In the genomic region with DNA sequence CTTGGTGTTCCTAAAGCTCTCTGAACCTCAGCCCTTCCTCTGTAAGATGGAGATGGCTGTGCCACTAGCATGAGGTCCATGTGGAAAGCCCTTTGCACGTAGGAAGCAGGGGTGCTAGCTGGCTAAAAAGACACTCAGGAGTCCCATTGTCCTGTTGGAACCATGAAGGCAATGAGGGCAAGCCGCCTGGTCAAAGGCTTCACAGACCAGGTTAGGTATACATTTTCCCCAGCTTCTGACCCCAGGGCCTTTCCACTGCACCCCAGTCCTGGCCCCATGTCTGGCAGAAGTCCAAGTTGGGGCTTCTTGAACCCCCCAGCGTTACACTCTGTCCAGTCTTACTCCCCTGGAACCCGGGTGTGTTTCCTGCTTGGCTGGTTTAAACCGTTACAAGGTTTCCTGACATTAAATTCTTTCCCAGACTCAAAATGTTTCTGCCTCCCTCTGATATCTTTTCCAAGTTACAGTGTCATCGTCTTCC, we compare ENCODE assay signal across 9 mouse cellular contexts. TPM values are rescaled to one million over a fixed set of nuclear protein-coding genes. Genes with fewer than 3 reads are reported as not detected.
A peak's percentile ranks its signal among the peaks of the same experiment; 100 is the strongest.
DNase-seq lines count a peak whose midpoint lies in the region; ATAC-seq lines count a peak whose summit lies in the region.
"Had no signal": no experiment of that assay in that cellular context is flagged by ENCODE, and none has a peak within 500 bp of the region (broad histone marks: within the 10 kb centered on the region; RNA-seq: fewer than 3 reads in every experiment).

No protein-coding gene starts in this region.

- no peaks in the 10 kb centered on the region for H3K9me3 ChIP-seq in neural tube, embryonic 11.5 days (ENCODE audit: control insufficient read depth, low read length)
- H3K9me3 ChIP-seq in hindbrain, embryonic 16.5 days (ENCODE audit: control insufficient read depth, low read length): no peaks in the 10 kb centered on the region

- 36% methylated on average over 6 of the region's 6 CpGs for WGBS in neural tube, embryonic 11.5 days
- WGBS in hindbrain, embryonic 16.5 days: 15% methylated on average over 6 of the region's 6 CpGs

- H3K27me3 ChIP-seq in neural tube, embryonic 11.5 days (ENCODE audit: control insufficient read depth, insufficient read depth, low read length): no peaks in the 10 kb centered on the region
- no peaks in the 10 kb centered on the region for H3K27me3 ChIP-seq in hindbrain, embryonic 16.5 days (replicated peaks; ENCODE audit: control insufficient read depth, insufficient read depth, low read length)

- H3K9ac ChIP-seq in neural tube, embryonic 11.5 days (ENCODE audit: low read length): peak overlapping the region; percentile 10
- H3K9ac ChIP-seq in hindbrain, embryonic 16.5 days (ENCODE audit: low read depth, low read length): no peak overlapping the region

- H3K4me1 ChIP-seq in neural tube, embryonic 11.5 days (ENCODE audit: control insufficient read depth, insufficient read depth, low read length): peaks cover 33% of the 10 kb centered on the region
- H3K4me1 ChIP-seq in hindbrain, embryonic 16.5 days (ENCODE audit: control insufficient read depth, insufficient read depth, low read depth, low read length): peaks cover 56% of the 10 kb centered on the region

- H3K4me3 ChIP-seq in neural tube, embryonic 11.5 days (ENCODE audit: low read depth, low read length): peak overlapping the region; percentile 16; the same call in 1 of the 2 replicates
- no peak overlapping the region; the same call in 1 of the 2 replicates for H3K4me3 ChIP-seq in hindbrain, embryonic 16.5 days (ENCODE audit: low read length)

- peak overlapping the region; percentile 53; the same call in 1 of the 2 replicates for H3K27ac ChIP-seq in neural tube, embryonic 11.5 days (ENCODE audit: low read depth, low read length)
- peak overlapping the region; percentile 58; the same call in 1 of the 2 replicates for H3K27ac ChIP-seq in hindbrain, embryonic 16.5 days (ENCODE audit: low read depth, low read length)

- peak; percentile 36 to 45 for DNase-seq in cerebellum, postnatal 10 days
- DNase-seq in cerebellum, adult 8-10 months: no peak
- no peak for DNase-seq in neural tube, embryonic 11.5 days (ENCODE audit: low spot score)
- DNase-seq in neural tube, embryonic 10.5 days (ENCODE audit: extremely low spot score, low spot score): no peak
- DNase-seq in adrenal gland, adult 8-10 months: no peak
- DNase-seq in embryo, embryonic 10.5 days (ENCODE audit: low spot score): no peak
- DNase-seq in right cerebral cortex, postnatal 14 days: no peak
- DNase-seq: B cell, adult 2 months had no signal

- no peak for ATAC-seq in neural tube, embryonic 11.5 days (ENCODE audit: insufficient read depth, low FRiP score, low TSS enrichment)
- no peak for ATAC-seq in hindbrain, embryonic 16.5 days

- no peaks in the 10 kb centered on the region for H3K36me3 ChIP-seq in neural tube, embryonic 11.5 days (ENCODE audit: control insufficient read depth, insufficient read depth, low read length)
- H3K36me3 ChIP-seq in hindbrain, embryonic 16.5 days (ENCODE audit: control insufficient read depth, insufficient read depth, low read length): no peaks in the 10 kb centered on the region

- peak overlapping the region; percentile 27; the same call in 1 of the 2 replicates for H3K4me2 ChIP-seq in neural tube, embryonic 11.5 days (ENCODE audit: low read depth)
- H3K4me2 ChIP-seq in hindbrain, embryonic 16.5 days (ENCODE audit: low read length): peak overlapping the region; percentile 89

RNA-seq across cellular contexts. Expression of gene Gprc5b, which starts 2.9 kb away (rescaled TPM):
- polyA plus RNA-seq in neural tube, embryonic 11.5 days (2014; fragmentation: Nextera tagmentation; extraction: Ambion mirVana): 17.8 and 19.6 TPM in 2 replicates
- polyA plus RNA-seq in hindbrain, embryonic 16.5 days (2015; fragmentation: Nextera tagmentation; extraction: Ambion mirVana): 7.3 and 8.4 TPM in 2 replicates
- 100 to 1,000 TPM; 139 to 182 (median 170) TPM for total RNA-seq in adrenal gland, adult 8-10 months (2022)

Comparison
In these comparisons a context has a peak if more than half of its experiments do, and no peak if none do; other contexts are left out.
1. DNase-seq: peak in cerebellum, postnatal 10 days (2 of 2); none in cerebellum, adult 8-10 months (single experiment), neural tube, embryonic 11.5 days (single experiment), neural tube, embryonic 10.5 days (single experiment), adrenal gland, adult 8-10 months (single experiment), embryo, embryonic 10.5 days (single experiment) and right cerebral cortex, postnatal 14 days (single experiment).